Mouse (Mus musculus): ENCODE results near the gene Fbxl20.

GRCm38 (mm10) chr11:98061904-98062562, 88.2 kb downstream of the Fbxl20 start:
- no peak for TF ChIP-seq HCFC1 (IDR thresholded peaks at IDR 0.05; ENCODE audit: borderline replicate concordance, insufficient read depth, low read length)
- no peak for TF ChIP-seq CHD2 (IDR thresholded peaks at IDR 0.05; ENCODE audit: low read depth, low read length)
